Mouse (Mus musculus): Measurements from ENCODE around the gene Gm11099. TPM values are rescaled to one million over a fixed set of nuclear protein-coding genes. Genes with fewer than 3 reads are reported as not detected.

Gene Gm11099
- not detected in 2 replicates for polyA plus RNA-seq (2015; fragmentation: Nextera tagmentation; extraction: Ambion mirVana)

DNA sequence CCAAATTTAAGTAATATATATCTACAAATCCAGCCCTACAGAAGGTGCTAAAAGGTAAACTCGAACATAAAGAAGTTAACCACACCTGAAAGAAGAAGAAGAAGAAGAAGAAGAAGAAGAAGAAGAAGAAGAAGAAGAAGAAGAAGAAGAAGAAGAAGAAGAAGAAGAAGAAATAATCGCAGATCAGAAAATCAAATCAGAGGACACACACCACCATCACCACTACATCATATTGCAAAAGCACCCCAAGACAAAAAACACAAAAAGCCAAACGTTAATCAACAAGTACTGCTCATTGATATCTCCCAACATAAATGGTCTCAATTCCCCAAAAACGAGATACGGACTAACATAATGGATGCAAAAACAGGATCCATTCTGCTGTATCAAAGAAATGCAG lies at the start of gene Gm11099:
Gene Gm11099 (plus strand): TSS at position 301 of the 400 bp plus-strand sequence.
- H3K4me3 ChIP-seq, result no peak within 1 kb of the TSS
- no peak for ATAC-seq (replicated peaks; ENCODE audit: insufficient number of reproducible peaks, insufficient read depth, low FRiP score, low read depth)
- WGBS, result 77% methylated on average over 5 of the region's 5 CpGs

GRCm38 (mm10) chr2:58812941-58813340 lies 46.3 kb upstream of the Gm11099 start:
- 59% methylated on average over 2 of the region's 2 CpGs for WGBS
- no peak for ATAC-seq (replicated peaks; ENCODE audit: insufficient number of reproducible peaks, insufficient read depth, low FRiP score, low read depth)
- no peaks in the 10 kb centered on the region for H3K36me3 ChIP-seq

More for the DNA sequence above, at the start of gene Gm11099:
- Histone ChIP-seq H3K4me2 (no peak within 1 kb of the TSS), H3K36me3 (no peaks in the 10 kb centered on the region), H3K9ac (no peak within 1 kb of the TSS), H3K9me3 (replicated peaks) (no peaks in the 10 kb centered on the region), H3K4me1 (replicated peaks) (no peaks in the 10 kb centered on the region), H3K27me3 (no peaks in the 10 kb centered on the region), H3K27ac (no peak within 1 kb of the TSS)

GRCm38 (mm10) chr2:58828910-58829600 lies 30.2 kb upstream of the Gm11099 start:
- Histone ChIP-seq H3K36me3 (no peaks in the 10 kb centered on the region), H3K4me2 (no peak overlapping the region), H3K9me3 (replicated peaks) (no peaks in the 10 kb centered on the region), H3K4me3 (no peak overlapping the region), H3K27me3 (no peaks in the 10 kb centered on the region), H3K4me1 (replicated peaks) (0 out of 2 replicates have a peak, but pooled peaks cover 2% of the 10 kb centered on the region), H3K27ac (no peak overlapping the region), H3K9ac (no peak overlapping the region)
- ATAC-seq (replicated peaks; ENCODE audit: insufficient number of reproducible peaks, insufficient read depth, low FRiP score, low read depth), result no peak
- WGBS, result 60% methylated on average over 3 of the region's 3 CpGs

More at GRCm38 (mm10) chr2:58812941-58813340, 46.3 kb upstream of the Gm11099 start:
- no peak overlapping the region for H3K27ac ChIP-seq
- H3K4me2 ChIP-seq, result no peak overlapping the region
- no peaks in the 10 kb centered on the region for H3K27me3 ChIP-seq
- no peaks in the 10 kb centered on the region for H3K4me1 ChIP-seq (replicated peaks)
- no peak overlapping the region for H3K9ac ChIP-seq
- H3K9me3 ChIP-seq (replicated peaks), result no peaks in the 10 kb centered on the region
- no peak overlapping the region for H3K4me3 ChIP-seq

DNA sequence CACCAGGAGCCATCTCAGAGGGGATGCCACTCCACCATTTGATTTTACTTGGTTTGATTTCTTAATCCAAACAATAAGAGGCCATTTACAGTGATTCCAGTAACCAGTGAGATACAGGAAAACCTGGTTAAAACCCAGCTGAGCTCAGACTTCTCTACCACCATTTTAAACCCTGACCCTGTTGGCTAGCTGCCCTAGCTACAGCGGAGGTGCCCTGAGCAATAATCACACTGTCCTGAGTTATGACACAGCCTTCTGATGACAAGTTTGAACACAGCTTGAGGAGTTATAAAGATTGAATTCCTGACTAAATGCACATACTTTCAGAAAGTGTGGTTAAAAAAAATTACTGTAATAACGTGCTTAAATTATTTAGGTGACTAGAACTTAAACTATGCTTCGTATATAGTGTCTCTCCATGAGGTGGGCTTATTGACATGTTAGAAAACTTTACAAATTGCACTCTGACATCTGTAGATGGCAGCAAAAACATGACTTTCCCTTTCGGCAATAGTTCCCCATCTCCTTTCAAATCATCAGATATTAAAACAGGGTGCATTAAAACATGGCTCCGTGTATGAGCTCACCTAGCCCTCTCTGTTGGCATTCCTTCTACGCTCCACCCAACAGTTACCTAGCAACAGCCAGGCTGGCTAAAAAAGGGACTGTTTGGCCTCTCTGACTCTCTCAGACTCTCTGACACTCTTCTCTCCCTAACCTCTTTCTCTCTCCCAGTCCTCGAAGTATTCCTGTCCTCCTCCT lies 29.1 kb upstream of the Gm11099 start:
- no peaks in the 10 kb centered on the region for H3K9me3 ChIP-seq (replicated peaks)
- H3K4me2 ChIP-seq, result peak overlapping the region; percentile 21; the same call in 1 of the 2 replicates
- H3K4me1 ChIP-seq (replicated peaks), result 0 out of 2 replicates have a peak, but pooled peaks cover 2% of the 10 kb centered on the region
- no peak overlapping the region for H3K27ac ChIP-seq
- H3K9ac ChIP-seq, result no peak overlapping the region
- WGBS, result 50% methylated on average over 7 of the region's 7 CpGs
- no peak overlapping the region for H3K4me3 ChIP-seq
- H3K27me3 ChIP-seq, result no peaks in the 10 kb centered on the region
- no peak for ATAC-seq (replicated peaks; ENCODE audit: insufficient number of reproducible peaks, insufficient read depth, low FRiP score, low read depth)
- no peaks in the 10 kb centered on the region for H3K36me3 ChIP-seq

DNA sequence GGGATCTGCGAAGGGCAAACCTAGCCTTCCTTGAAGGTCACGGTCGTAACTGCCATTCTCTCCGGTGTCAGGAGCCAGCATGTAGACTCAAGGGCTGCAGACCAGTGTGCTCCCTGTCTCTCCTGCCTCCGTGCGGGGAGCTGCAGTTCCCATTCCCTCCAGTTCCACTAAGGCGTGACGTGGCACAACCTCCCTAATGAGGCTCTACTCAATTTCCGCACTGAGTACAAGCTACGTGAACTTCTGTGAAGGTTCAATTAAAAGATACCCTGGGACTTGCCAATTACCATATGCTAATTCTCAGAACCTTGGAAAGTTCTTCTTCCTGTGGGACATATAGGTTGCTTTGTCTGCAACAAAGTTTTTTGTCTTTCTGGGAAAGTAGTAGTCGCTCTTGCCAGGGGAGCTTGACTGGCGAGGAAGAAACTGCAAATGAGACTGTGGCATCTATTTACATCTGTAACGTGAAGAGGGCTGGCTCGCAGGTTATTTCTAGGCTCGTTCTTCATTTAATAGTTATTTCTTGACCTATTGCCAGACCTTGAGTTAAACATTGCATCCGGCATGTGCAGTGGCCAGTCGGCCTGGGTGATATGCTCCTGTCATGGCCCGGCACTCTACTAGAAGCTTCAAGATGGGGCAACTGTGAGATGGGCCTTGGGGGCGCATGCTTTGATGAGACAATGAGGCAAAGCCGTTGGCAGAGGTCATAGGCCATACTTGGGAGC lies 26.8 kb upstream of the Gm11099 start:
- Histone ChIP-seq H3K4me1 (replicated peaks) (0 out of 2 replicates have a peak, but pooled peaks cover 2% of the 10 kb centered on the region), H3K27me3 (no peaks in the 10 kb centered on the region), H3K4me3 (no peak overlapping the region), H3K9me3 (replicated peaks) (no peaks in the 10 kb centered on the region), H3K4me2 (no peak overlapping the region), H3K9ac (no peak overlapping the region), H3K36me3 (no peaks in the 10 kb centered on the region), H3K27ac (no peak overlapping the region)
- ATAC-seq (replicated peaks; ENCODE audit: insufficient number of reproducible peaks, insufficient read depth, low FRiP score, low read depth), result no peak
- WGBS, result 85% methylated on average over 20 of the region's 20 CpGs

DNA sequence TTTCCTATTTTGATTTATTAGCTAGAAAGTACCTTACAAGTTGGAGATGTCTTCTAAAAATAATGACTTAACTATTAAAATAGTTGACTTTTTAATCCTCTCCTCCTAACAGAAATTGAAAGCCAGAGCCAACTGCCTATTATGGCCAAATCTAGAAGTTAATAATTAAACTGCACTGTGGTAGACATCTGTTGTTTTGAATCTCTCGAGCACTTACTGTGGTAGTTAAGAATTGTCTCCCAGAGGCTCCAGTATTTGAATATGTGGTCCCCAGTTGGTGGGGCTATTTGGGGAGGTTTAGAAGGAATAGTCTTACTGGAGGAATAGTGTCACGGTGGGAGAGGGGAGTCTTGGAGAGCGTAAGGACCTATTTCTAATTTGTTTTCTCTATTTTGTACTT lies 18.2 kb upstream of the Gm11099 start:
- Histone ChIP-seq H3K9ac (no peak overlapping the region), H3K9me3 (replicated peaks) (no peaks in the 10 kb centered on the region), H3K27ac (no peak overlapping the region), H3K27me3 (no peaks in the 10 kb centered on the region), H3K36me3 (no peaks in the 10 kb centered on the region), H3K4me3 (no peak overlapping the region), H3K4me2 (no peak overlapping the region), H3K4me1 (replicated peaks) (no peaks in the 10 kb centered on the region)
- 83% methylated on average over 3 of the region's 3 CpGs for WGBS
- no peak for ATAC-seq (replicated peaks; ENCODE audit: insufficient number of reproducible peaks, insufficient read depth, low FRiP score, low read depth)

GRCm38 (mm10) chr2:58842443-58842842 lies 16.8 kb upstream of the Gm11099 start:
- H3K4me1 ChIP-seq (replicated peaks), result no peaks in the 10 kb centered on the region
- no peaks in the 10 kb centered on the region for H3K9me3 ChIP-seq (replicated peaks)
- H3K27me3 ChIP-seq, result no peaks in the 10 kb centered on the region
- H3K4me3 ChIP-seq, result no peak overlapping the region
- H3K9ac ChIP-seq, result no peak overlapping the region
- H3K27ac ChIP-seq, result no peak overlapping the region
- no peak overlapping the region for H3K4me2 ChIP-seq
- WGBS, result 74% methylated on average over 4 of the region's 4 CpGs
- no peak for ATAC-seq (replicated peaks; ENCODE audit: insufficient number of reproducible peaks, insufficient read depth, low FRiP score, low read depth)
- H3K36me3 ChIP-seq, result no peaks in the 10 kb centered on the region

DNA sequence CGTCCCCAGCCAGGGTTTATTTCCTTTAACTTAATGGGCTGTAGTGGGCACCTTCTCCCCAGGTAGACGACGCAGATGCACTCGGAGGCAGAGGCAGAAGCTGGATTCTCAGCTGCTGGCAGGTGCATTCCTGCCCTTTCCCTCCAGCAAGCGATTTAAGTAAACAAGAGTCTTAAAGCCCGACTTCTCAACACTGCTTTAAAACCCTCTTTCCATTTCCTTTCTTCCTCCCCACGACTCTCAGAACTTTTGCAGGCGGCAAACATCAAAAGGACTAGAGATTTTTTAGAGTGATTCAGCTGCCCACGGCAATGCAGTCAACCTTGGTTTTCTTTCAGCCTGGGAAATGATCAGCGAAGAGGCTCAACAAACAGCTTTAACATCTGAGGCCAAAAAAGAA lies 14.7 kb upstream of the Gm11099 start:
- Histone ChIP-seq H3K4me2 (no peak overlapping the region), H3K27ac (no peak overlapping the region), H3K9ac (no peak overlapping the region), H3K4me1 (replicated peaks) (no peaks in the 10 kb centered on the region), H3K4me3 (no peak overlapping the region), H3K27me3 (no peaks in the 10 kb centered on the region), H3K9me3 (replicated peaks) (no peaks in the 10 kb centered on the region), H3K36me3 (no peaks in the 10 kb centered on the region)
- 41% methylated on average over 10 of the region's 10 CpGs for whole genome bisulfite sequencing
- ATAC-seq (replicated peaks; ENCODE audit: insufficient number of reproducible peaks, insufficient read depth, low FRiP score, low read depth), result no peak

DNA sequence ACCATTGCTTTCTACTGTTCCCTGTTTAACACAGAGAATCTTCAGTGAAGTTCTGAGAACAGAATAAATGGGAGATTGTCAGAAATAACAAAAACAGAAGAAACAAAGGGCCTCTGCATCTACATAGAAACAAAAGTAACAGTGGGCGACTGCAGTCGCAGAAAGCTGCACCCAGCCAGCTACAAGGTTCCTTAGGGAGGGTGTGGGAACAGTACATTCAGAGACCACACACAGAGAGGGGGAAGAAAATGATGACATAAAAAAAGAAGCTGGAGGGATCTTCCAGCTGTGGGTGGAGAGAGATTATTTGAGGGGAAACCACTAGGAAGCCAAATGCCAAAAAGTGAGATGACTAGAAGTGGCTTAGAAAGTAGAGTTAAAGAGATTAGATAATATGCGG lies 20.6 kb downstream of the Gm11099 start:
- H3K4me3 ChIP-seq, result no peak overlapping the region
- H3K36me3 ChIP-seq, result no peaks in the 10 kb centered on the region
- no peak overlapping the region for H3K27ac ChIP-seq
- ATAC-seq (replicated peaks; ENCODE audit: insufficient number of reproducible peaks, insufficient read depth, low FRiP score, low read depth), result no peak
- H3K4me1 ChIP-seq (replicated peaks), result no peaks in the 10 kb centered on the region
- no peaks in the 10 kb centered on the region for H3K9me3 ChIP-seq (replicated peaks)
- H3K27me3 ChIP-seq, result no peaks in the 10 kb centered on the region
- WGBS, result 54% methylated on average over 3 of the region's 3 CpGs
- H3K4me2 ChIP-seq, result no peak overlapping the region
- H3K9ac ChIP-seq, result no peak overlapping the region

GRCm38 (mm10) chr2:58905057-58905456 lies 45.8 kb downstream of the Gm11099 start:
- Histone ChIP-seq H3K4me2 (no peak overlapping the region), H3K4me3 (no peak overlapping the region), H3K9me3 (replicated peaks) (no peaks in the 10 kb centered on the region), H3K36me3 (no peaks in the 10 kb centered on the region), H3K9ac (no peak overlapping the region), H3K27me3 (no peaks in the 10 kb centered on the region), H3K4me1 (replicated peaks) (peaks cover 16% of the 10 kb centered on the region), H3K27ac (no peak overlapping the region)
- WGBS, result 50% methylated on average over 4 of the region's 4 CpGs
- ATAC-seq (replicated peaks; ENCODE audit: insufficient number of reproducible peaks, insufficient read depth, low FRiP score, low read depth), result no peak

GRCm38 (mm10) chr2:58906814-58907516 lies 47.7 kb downstream of the Gm11099 start:
- H3K27ac ChIP-seq, result no peak overlapping the region
- H3K4me2 ChIP-seq, result peak overlapping the region; percentile 55
- H3K9ac ChIP-seq, result no peak overlapping the region
- H3K9me3 ChIP-seq (replicated peaks), result no peaks in the 10 kb centered on the region
- WGBS, result 21% methylated on average over 14 of the region's 14 CpGs
- peaks cover 16% of the 10 kb centered on the region for H3K4me1 ChIP-seq (replicated peaks)
- ATAC-seq (replicated peaks; ENCODE audit: insufficient number of reproducible peaks, insufficient read depth, low FRiP score, low read depth), result no peak
- H3K4me3 ChIP-seq, result peak overlapping the region; percentile 13
- H3K36me3 ChIP-seq, result no peaks in the 10 kb centered on the region
- H3K27me3 ChIP-seq, result no peaks in the 10 kb centered on the region
